Mouse (Mus musculus): ENCODE measurements at regions not wholly inside any gene's neighbourhood (a gene's known extent, or its start where the extent isn't known, plus 50 kb on each side); places are given as distances from the start of the nearest gene placed in this dataset.

GRCm38 (mm10) chr13:16320392-16320791 is 308.7 kb downstream of the Inhba start:
- Histone ChIP-seq H3K9me3 (replicated peaks) (no peaks in the 10 kb centered on the region), H3K27me3 (no peaks in the 10 kb centered on the region), H3K4me2 (no peak overlapping the region), H3K36me3 (ENCODE audit: poor library complexity, severe bottlenecking) (no peaks in the 10 kb centered on the region), H3K27ac (no peak overlapping the region), H3K4me3 (no peak overlapping the region), H3K4me1 (no peaks in the 10 kb centered on the region), H3K9ac (no peak overlapping the region)
- 76% methylated on average over 4 of the region's 4 CpGs for WGBS
- ATAC-seq = no peak

DNA sequence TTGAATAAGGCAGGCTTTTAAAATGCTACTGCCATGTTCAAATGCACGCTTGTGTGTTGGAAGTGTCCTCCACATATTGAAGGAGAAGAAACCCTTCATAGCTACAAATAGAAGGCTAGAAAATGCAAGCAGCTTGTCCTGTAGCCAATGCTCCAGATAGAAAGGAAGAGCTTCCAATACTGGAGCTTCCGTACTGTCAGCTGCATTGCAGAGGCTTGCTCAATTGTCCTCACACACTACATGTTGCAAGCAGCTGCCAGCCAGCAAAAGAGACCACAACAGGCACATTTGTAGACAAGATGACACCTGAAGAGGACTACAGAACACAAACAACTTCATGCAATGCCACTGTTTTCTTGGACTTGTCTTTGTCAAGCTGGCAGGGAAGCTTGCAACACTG is 314.0 kb downstream of the Inhba start:
- ATAC-seq = no peak
- H3K9me3 ChIP-seq (replicated peaks) = no peaks in the 10 kb centered on the region
- no peak overlapping the region for H3K4me2 ChIP-seq
- H3K27me3 ChIP-seq = no peaks in the 10 kb centered on the region
- no peaks in the 10 kb centered on the region for H3K4me1 ChIP-seq
- WGBS = 92% methylated on average over 2 of the region's 2 CpGs
- H3K9ac ChIP-seq = no peak overlapping the region
- no peaks in the 10 kb centered on the region for H3K36me3 ChIP-seq (ENCODE audit: poor library complexity, severe bottlenecking)
- no peak overlapping the region for H3K27ac ChIP-seq
- H3K4me3 ChIP-seq = no peak overlapping the region

- ATAC-seq = no peak
- no peak overlapping the region for H3K9ac ChIP-seq
- WGBS = 89% methylated on average over 1 of the region's 1 CpGs
- no peaks in the 10 kb centered on the region for H3K4me1 ChIP-seq
- H3K9me3 ChIP-seq (replicated peaks) = no peaks in the 10 kb centered on the region
- H3K27ac ChIP-seq = no peak overlapping the region
- H3K27me3 ChIP-seq = no peaks in the 10 kb centered on the region
- H3K4me2 ChIP-seq = no peak overlapping the region
- no peak overlapping the region for H3K4me3 ChIP-seq
- no peaks in the 10 kb centered on the region for H3K36me3 ChIP-seq (ENCODE audit: poor library complexity, severe bottlenecking)
Observed at GRCm38 (mm10) chr13:16341727-16342126, 330.1 kb downstream of the Inhba start.

DNA sequence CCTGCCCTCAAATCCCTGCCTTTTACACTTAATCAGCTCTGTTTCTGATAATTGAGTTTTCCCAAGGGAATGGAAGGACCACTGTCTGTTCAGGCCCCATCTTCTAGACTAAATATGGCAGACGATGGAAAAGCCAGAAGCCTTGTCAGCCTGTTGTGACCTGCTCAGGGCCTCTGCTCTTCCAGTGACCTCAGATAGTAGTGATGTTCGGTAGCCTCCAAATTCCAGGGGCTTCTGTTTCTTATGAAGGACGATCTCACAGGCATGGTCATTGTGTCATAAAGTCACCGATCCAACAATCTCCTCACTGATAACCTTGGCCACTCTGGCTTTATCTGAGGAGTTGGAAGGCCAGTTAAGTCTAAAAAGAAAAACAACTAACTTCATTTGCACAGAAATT is 330.5 kb downstream of the Inhba start:
- Histone ChIP-seq H3K36me3 (ENCODE audit: poor library complexity, severe bottlenecking) (no peaks in the 10 kb centered on the region), H3K4me3 (no peak overlapping the region), H3K9me3 (replicated peaks) (no peaks in the 10 kb centered on the region), H3K27ac (no peak overlapping the region), H3K4me2 (no peak overlapping the region), H3K9ac (no peak overlapping the region), H3K27me3 (no peaks in the 10 kb centered on the region), H3K4me1 (no peaks in the 10 kb centered on the region)
- no peak for ATAC-seq
- WGBS = 87% methylated on average over 4 of the region's 4 CpGs

DNA sequence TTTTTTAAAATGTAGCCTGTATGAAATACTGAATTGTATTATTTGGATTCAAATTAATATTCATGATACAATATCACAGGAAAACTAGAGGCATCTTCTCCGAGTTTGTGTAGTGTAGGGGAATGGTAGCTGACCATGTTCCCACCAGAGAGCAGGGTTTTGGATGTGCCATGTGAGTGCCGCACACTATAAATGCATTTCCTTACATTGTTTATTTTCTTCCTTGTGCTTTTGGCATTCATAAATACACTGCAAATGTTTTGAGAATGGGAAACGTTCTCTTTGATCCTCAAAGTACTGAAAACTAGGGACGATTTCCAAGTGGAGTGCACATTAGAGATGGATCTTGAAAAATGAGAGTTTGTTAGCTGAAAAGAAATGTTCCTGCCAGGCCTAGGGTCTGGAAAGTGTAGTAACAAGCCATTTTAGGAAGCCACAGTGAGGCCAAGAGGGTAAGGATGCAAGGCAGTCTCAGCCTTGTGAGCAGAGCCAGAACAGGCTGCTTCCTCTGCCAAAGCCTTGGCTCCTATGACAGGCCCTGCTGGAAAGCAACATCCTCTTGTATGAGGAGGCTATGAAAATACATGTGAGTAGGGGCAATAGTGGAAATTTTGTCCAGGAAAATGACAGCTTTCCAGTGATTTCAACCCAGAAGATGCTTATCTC is 331.8 kb downstream of the Inhba start:
- H3K27ac ChIP-seq = no peak overlapping the region
- 87% methylated on average over 4 of the region's 4 CpGs for WGBS
- ATAC-seq = no peak
- H3K4me1 ChIP-seq = no peaks in the 10 kb centered on the region
- H3K4me3 ChIP-seq = no peak overlapping the region
- no peaks in the 10 kb centered on the region for H3K27me3 ChIP-seq
- no peaks in the 10 kb centered on the region for H3K9me3 ChIP-seq (replicated peaks)
- H3K36me3 ChIP-seq (ENCODE audit: poor library complexity, severe bottlenecking) = no peaks in the 10 kb centered on the region
- no peak overlapping the region for H3K9ac ChIP-seq
- no peak overlapping the region for H3K4me2 ChIP-seq

GRCm38 (mm10) chr13:16349353-16349752 is 337.7 kb downstream of the Inhba start:
- Histone ChIP-seq H3K4me1 (no peaks in the 10 kb centered on the region), H3K4me2 (no peak overlapping the region), H3K9ac (no peak overlapping the region), H3K4me3 (no peak overlapping the region), H3K9me3 (replicated peaks) (no peaks in the 10 kb centered on the region), H3K27me3 (no peaks in the 10 kb centered on the region), H3K27ac (no peak overlapping the region), H3K36me3 (ENCODE audit: poor library complexity, severe bottlenecking) (no peaks in the 10 kb centered on the region)
- 14% methylated on average over 1 of the region's 1 CpGs for WGBS
- no peak for ATAC-seq

- Histone ChIP-seq H3K9ac (no peak overlapping the region), H3K36me3 (ENCODE audit: poor library complexity, severe bottlenecking) (no peaks in the 10 kb centered on the region), H3K4me2 (no peak overlapping the region), H3K4me3 (no peak overlapping the region), H3K27me3 (no peaks in the 10 kb centered on the region), H3K4me1 (no peaks in the 10 kb centered on the region), H3K27ac (no peak overlapping the region), H3K9me3 (replicated peaks) (no peaks in the 10 kb centered on the region)
- ATAC-seq = peak; percentile 13; the same call in 1 of the 2 replicates
- 93% methylated on average over 3 of the region's 3 CpGs for WGBS
Observed at GRCm38 (mm10) chr13:16350061-16350460, 338.4 kb downstream of the Inhba start.

- no peak overlapping the region for H3K4me3 ChIP-seq
- H3K9ac ChIP-seq = no peak overlapping the region
- H3K27me3 ChIP-seq = no peaks in the 10 kb centered on the region
- WGBS = 89% methylated on average over 1 of the region's 1 CpGs
- H3K9me3 ChIP-seq (replicated peaks) = no peaks in the 10 kb centered on the region
- ATAC-seq = no peak
- H3K36me3 ChIP-seq (ENCODE audit: poor library complexity, severe bottlenecking) = no peaks in the 10 kb centered on the region
- no peak overlapping the region for H3K4me2 ChIP-seq
- no peak overlapping the region for H3K27ac ChIP-seq
- no peaks in the 10 kb centered on the region for H3K4me1 ChIP-seq
Observed at GRCm38 (mm10) chr13:16355316-16355715, 343.7 kb downstream of the Inhba start.

DNA sequence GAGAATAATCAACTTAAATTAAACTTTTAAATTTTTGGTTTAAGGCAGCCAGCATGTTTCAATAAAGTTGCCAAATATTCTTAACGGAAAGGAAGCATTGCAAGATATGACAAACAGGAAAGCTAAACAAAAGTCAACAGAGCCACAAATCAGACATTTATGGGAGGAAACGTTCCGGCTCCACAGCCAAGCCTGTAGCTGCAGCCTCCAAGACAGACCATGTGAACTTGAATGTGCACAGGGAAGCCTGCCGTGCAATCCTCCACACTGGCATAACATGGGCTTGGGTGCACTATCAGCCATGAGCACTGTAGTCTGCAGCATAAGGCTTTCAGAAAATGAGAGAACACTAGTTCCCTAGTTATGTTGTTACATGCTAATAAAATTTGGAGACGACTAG is 367.8 kb downstream of the Inhba start:
- H3K9me3 ChIP-seq (replicated peaks) = no peaks in the 10 kb centered on the region
- H3K4me2 ChIP-seq = no peak overlapping the region
- no peak overlapping the region for H3K9ac ChIP-seq
- no peak overlapping the region for H3K4me3 ChIP-seq
- no peaks in the 10 kb centered on the region for H3K27me3 ChIP-seq
- no peaks in the 10 kb centered on the region for H3K36me3 ChIP-seq (ENCODE audit: poor library complexity, severe bottlenecking)
- ATAC-seq = no peak; the same call in 1 of the 2 replicates
- 87% methylated on average over 5 of the region's 5 CpGs for WGBS
- H3K27ac ChIP-seq = no peak overlapping the region
- no peaks in the 10 kb centered on the region for H3K4me1 ChIP-seq

- Histone ChIP-seq H3K9me3 (replicated peaks) (no peaks in the 10 kb centered on the region), H3K4me1 (no peaks in the 10 kb centered on the region), H3K4me3 (no peak overlapping the region), H3K9ac (no peak overlapping the region), H3K27ac (no peak overlapping the region), H3K27me3 (no peaks in the 10 kb centered on the region), H3K4me2 (no peak overlapping the region), H3K36me3 (ENCODE audit: poor library complexity, severe bottlenecking) (no peaks in the 10 kb centered on the region)
- peak; percentile 36; the same call in 1 of the 2 replicates for ATAC-seq
- 92% methylated on average over 2 of the region's 2 CpGs for WGBS
Observed at GRCm38 (mm10) chr13:16379949-16380348, 368.3 kb downstream of the Inhba start.

DNA sequence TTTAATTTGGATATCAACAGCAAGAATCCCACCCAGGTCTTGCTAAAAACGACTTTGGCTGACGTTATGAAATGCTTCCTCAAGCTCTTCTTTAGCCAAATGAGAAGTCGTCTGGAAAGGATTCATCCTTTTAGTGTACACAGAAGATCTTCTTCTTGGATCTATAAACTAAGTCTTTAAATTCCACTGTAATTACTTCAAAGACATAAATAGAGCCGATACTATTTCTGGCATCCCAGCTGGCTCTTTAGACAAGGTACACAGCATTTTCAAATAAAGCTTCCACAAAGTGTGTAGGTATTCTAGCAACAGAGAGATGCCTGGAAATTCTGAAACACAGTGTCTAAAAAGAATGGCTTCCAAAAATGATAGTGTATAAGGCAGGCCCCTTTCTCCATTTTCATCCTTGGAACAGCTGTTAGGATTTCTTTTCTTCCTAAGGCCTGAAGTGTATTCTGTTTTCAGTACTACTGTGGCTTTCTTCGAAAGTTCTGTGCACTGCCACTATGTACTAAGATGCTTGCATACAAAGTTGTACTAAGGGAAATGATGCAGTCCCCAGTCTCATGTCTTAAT is 371.4 kb downstream of the Inhba start:
- no peak overlapping the region for H3K9ac ChIP-seq
- H3K9me3 ChIP-seq (replicated peaks) = no peaks in the 10 kb centered on the region
- no peak overlapping the region for H3K4me3 ChIP-seq
- H3K4me1 ChIP-seq = no peaks in the 10 kb centered on the region
- no peaks in the 10 kb centered on the region for H3K27me3 ChIP-seq
- H3K4me2 ChIP-seq = no peak overlapping the region
- no peaks in the 10 kb centered on the region for H3K36me3 ChIP-seq (ENCODE audit: poor library complexity, severe bottlenecking)
- no peak overlapping the region for H3K27ac ChIP-seq
- 88% methylated on average over 5 of the region's 5 CpGs for WGBS
- ATAC-seq = no peak

GRCm38 (mm10) chr13:16416356-16417019 is 404.8 kb downstream of the Inhba start:
- WGBS = 66% methylated on average over 2 of the region's 2 CpGs

More at GRCm38 (mm10) chr13:16416356-16417019, 404.8 kb downstream of the Inhba start:
- H3K9ac ChIP-seq = no peak overlapping the region
- no peaks in the 10 kb centered on the region for H3K4me1 ChIP-seq
- no peak for ATAC-seq
- no peak overlapping the region for H3K4me3 ChIP-seq
- no peaks in the 10 kb centered on the region for H3K27me3 ChIP-seq
- no peak overlapping the region for H3K4me2 ChIP-seq
- no peaks in the 10 kb centered on the region for H3K9me3 ChIP-seq (replicated peaks)
- H3K36me3 ChIP-seq (ENCODE audit: poor library complexity, severe bottlenecking) = no peaks in the 10 kb centered on the region
- H3K27ac ChIP-seq = no peak overlapping the region

All from forebrain, embryonic 13.5 days (tissue).